Mouse (Mus musculus) lung, adult 2 months (tissue): ENCODE results near the gene Rsph9. TPM values are rescaled to one million over a fixed set of nuclear protein-coding genes. Genes with fewer than 3 reads are reported as not detected.
A peak's percentile ranks its signal among the peaks of the same experiment; 100 is the strongest.

Source experiments
- DNase-seq: peaks from one replicate; pipeline ENCODE4 v3.0.0; 2022
- H3K4me1 ChIP-seq: fragments of 200-500 bp; 2 replicates; pipeline ENCODE4 v1.6.1; 2011; ENCODE audit warnings: low read length; ENCODE audit not compliant: control insufficient read depth, insufficient read depth
- H3K4me3 ChIP-seq: fragments of 200-500 bp; replicated peaks from 2 replicates; pipeline ENCODE3; 2011; ENCODE audit warnings: low read depth, mild to moderate bottlenecking, control low read depth, low read length; ENCODE audit errors: extremely low read depth
- CTCF ChIP-seq: fragments of 200-500 bp; IDR thresholded peaks from 2 replicates; pipeline ENCODE4 v1.5.1; 2011; ENCODE audit warnings: mild to moderate bottlenecking, low read length, control low read depth; ENCODE audit not compliant: insufficient read depth
- POLR2A ChIP-seq: fragments of 200-500 bp; IDR thresholded peaks from 2 replicates; pipeline ENCODE4 v1.6.1; 2011; ENCODE audit warnings: low read depth, mild to moderate bottlenecking, control low read depth, low read length, borderline replicate concordance; ENCODE audit errors: extremely low read depth
- WGBS: fragments of 180-500 bp; shearing (Covaris S2); methylation state at CpG from one replicate; pipeline ENCODE4 v1.1.7; 2018; 5-methylcytosine and 5-hydroxymethylcytosine counted together
- polyA plus RNA-seq: library from polyadenylated mRNA; depleted of rRNA; stranded (reverse); fragments of >200 nt; gene quantifications from 2 replicates; pipeline ENCODE4 v1.2.3, GENCODE M21; 2012

The Rsph9 gene
- polyA plus RNA-seq, 1 experiment, result 28.1 TPM

GRCm38 (mm10) chr17:46152847-46153782, 9.1 kb upstream of the Rsph9 start, which contains the start of gene Mad2l1bp:
Mad2l1bp (minus strand) TSS chr17:46153553.
- 1% methylated on average over 33 of the region's 33 CpGs for whole genome bisulfite sequencing
- peak; percentile 80 for DNase-seq
- Histone ChIP-seq H3K4me3 (peak within 1 kb of the TSS; percentile 77), H3K4me1 (peaks cover 4% of the 10 kb centered on the region)
- no peak for TF ChIP-seq CTCF
- TF ChIP-seq POLR2A, result peak; percentile 99

- Histone ChIP-seq H3K4me1 (peaks cover 7% of the 10 kb centered on the region), H3K4me3 (no peak overlapping the region)
- TF ChIP-seq CTCF, result no peak
- DNase-seq, result no peak
- 82% methylated on average over 3 of the region's 3 CpGs for WGBS
Observed at GRCm38 (mm10) chr17:46139872-46140271, 4.1 kb downstream of the Rsph9 start.

- no peak for TF ChIP-seq POLR2A
- TF ChIP-seq CTCF, result no peak
- Histone ChIP-seq H3K4me3 (no peak overlapping the region), H3K4me1 (peaks cover 5% of the 10 kb centered on the region)
- no peak for DNase-seq
- whole genome bisulfite sequencing, result 38% methylated on average over 8 of the region's 8 CpGs
Observed at GRCm38 (mm10) chr17:46138563-46139236, 5.3 kb downstream of the Rsph9 start.

GRCm38 (mm10) chr17:46132862-46133261, 11.2 kb downstream of the Rsph9 start:
- 54% methylated on average over 8 of the region's 8 CpGs for WGBS

GRCm38 (mm10) chr17:46132058-46132718, 11.8 kb downstream of the Rsph9 start:
- WGBS, result 19% methylated on average over 12 of the region's 12 CpGs
- Histone ChIP-seq H3K4me3 (no peak overlapping the region), H3K4me1 (peaks cover 11% of the 10 kb centered on the region)
- DNase-seq, result peak; percentile 78
- peak; percentile 88 for TF ChIP-seq CTCF
- no peak for TF ChIP-seq POLR2A

More at GRCm38 (mm10) chr17:46132862-46133261, 11.2 kb downstream of the Rsph9 start:
- Histone ChIP-seq H3K4me3 (no peak overlapping the region), H3K4me1 (peaks cover 8% of the 10 kb centered on the region)
- TF ChIP-seq POLR2A (no peak), CTCF (no peak)
- DNase-seq, result no peak

DNA sequence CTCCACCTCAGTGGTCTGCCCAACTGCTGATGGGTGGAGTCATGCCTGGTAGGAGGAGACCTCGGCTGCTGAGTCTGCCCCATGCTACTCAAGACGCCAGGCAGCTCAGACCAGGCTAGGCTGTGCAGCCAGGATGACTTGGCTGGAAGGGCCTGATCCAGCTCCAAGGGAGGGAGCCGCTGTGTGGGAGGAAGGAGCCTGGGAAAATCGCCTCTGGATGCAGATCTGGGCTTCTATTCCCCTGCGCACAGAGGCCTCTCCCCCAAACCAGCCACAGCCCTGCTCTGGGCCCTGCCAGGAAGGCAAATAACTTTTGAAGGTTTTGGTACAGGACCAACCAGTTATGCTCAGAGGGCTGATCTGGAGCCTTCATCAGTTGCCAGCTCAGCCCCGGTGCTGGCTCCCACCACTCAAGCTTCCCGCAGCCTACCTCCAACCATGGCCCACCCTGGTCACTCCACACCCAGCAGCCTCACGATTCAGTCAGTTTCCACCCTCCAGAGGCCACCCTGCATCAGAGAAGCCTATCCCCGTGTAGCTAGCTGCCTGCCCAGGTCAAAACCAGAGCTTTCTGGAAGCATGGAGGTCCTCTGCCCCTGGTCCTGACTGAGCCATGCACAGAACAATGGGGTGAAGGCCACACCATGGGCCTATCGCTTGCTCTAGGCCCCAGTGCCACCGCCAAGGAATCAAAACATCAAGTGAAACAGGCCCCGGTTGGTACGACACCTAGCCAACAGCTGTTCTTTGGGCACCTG, 14.1 kb downstream of the Rsph9 start:
- WGBS, result 61% methylated on average over 13 of the region's 13 CpGs
- no peak overlapping the region for H3K4me3 ChIP-seq
- TF ChIP-seq CTCF (no peak), POLR2A (no peak)
- DNase-seq, result no peak
- H3K4me1 ChIP-seq, result peaks cover 16% of the 10 kb centered on the region

GRCm38 (mm10) chr17:46127814-46128493, 16.1 kb downstream of the Rsph9 start:
- TF ChIP-seq POLR2A, result no peak
- TF ChIP-seq CTCF, result no peak
- Histone ChIP-seq H3K4me1 (peaks cover 16% of the 10 kb centered on the region), H3K4me3 (no peak overlapping the region)
- WGBS, result 59% methylated on average over 6 of the region's 6 CpGs
- DNase-seq, result no peak

- 44% methylated on average over 6 of the region's 6 CpGs for WGBS
- Histone ChIP-seq H3K4me3 (no peak overlapping the region), H3K4me1 (peaks cover 16% of the 10 kb centered on the region)
- peak; percentile 37 for DNase-seq
- TF ChIP-seq CTCF (no peak), POLR2A (no peak)
Observed at GRCm38 (mm10) chr17:46126608-46127007, 17.4 kb downstream of the Rsph9 start.
